Mouse (Mus musculus): Measurements from ENCODE around the gene Actl7b. TPM values are rescaled to one million over a fixed set of nuclear protein-coding genes. Genes with fewer than 3 reads are reported as not detected.
A peak's percentile ranks its signal among the peaks of the same experiment; 100 is the strongest.

The Actl7b gene
- not detected in 2 replicates for total RNA-seq (2014; fragmentation: Nextera tagmentation)
- not detected in 2 replicates for total RNA-seq (2017)

DNA sequence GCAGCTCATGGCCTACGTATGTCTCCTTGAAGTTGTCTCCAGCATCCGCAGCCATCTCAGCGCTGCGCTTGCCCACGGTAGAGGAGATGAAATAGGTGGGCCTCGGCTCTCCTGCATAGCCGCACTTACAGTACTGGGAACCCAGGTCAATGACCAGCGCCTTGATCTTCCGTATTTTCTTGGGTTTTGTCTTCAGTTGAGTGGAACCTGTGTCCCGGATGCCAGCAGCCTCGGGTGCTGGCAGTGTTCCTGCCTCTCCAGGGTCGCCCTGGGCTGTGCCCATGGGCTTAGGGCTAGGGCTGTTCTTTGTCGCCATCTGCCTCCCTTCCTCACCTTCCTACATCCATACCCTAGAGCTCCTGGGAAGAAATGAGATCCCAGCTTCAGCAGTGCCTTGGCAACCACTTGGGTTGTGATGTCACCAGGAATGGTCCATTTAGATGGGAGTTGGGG is at the start of gene Actl7b:
Gene Actl7b (minus strand): TSS at position 403 of the 453 bp plus-strand sequence.
- ATAC-seq (replicated peaks; ENCODE audit: poor library complexity, severe bottlenecking), result no peak

DNA sequence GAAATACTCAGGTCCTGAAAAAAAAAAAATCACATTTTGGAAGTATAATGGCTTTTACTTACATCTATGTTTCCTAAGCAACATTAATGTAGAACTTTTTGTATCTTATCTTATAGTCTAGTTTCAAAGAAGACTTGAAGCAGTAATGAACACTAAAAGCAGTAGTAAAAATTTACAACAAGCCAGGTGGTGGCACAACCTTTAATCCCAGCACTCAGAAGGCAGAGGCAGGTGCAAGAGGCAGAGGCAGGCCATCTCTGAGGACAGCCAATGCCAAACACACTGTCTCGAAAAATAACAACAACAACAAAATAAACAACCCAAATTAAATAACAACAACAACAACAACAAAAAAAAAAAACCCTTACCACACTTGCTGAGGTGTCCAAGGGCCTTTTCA is 29.8 kb upstream of the Actl7b start:
- no peak for ATAC-seq (replicated peaks; ENCODE audit: poor library complexity, severe bottlenecking)

DNA sequence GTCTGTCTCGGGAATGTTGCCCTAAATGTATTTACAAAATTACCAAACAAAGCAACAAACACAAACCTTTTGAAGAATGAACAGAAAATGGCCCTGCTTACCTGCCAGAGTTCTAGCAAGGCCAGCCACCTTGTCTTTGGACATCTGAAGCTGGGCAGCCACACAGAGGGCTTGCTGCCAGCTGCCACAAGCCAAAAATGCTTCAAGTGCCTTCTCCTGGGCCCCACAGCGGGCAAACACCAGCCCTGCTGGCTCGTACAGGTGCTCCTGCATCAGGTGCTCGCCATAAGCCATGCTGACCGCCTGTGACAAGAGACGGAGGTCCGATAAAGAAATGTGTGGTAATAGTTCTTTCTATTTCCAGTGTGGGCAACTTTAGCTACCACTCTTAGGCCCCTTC is 27.7 kb upstream of the Actl7b start:
- ATAC-seq (replicated peaks; ENCODE audit: poor library complexity, severe bottlenecking), result no peak

DNA sequence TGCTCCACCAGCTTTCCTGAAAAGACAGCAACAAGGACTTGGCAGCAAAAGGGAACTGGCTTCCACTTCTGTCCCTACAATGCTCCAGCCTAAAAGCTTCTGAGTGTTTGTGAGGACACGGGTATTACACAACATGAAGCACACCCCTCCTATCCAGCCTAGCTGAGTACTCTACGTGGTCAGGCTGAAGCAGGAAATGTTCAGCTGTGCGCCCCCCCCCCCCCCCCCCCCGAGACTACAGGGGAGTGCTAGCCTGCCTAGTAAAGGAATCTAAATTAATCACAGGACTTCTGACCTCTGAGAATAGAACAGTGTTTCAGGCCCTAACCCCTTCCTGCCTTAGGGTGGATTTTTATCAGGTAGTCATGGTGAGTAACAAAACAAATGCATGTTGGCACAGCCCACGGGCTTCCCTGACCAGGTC is 26.6 kb upstream of the Actl7b start:
- ATAC-seq (replicated peaks; ENCODE audit: poor library complexity, severe bottlenecking), result peak; percentile 56

DNA sequence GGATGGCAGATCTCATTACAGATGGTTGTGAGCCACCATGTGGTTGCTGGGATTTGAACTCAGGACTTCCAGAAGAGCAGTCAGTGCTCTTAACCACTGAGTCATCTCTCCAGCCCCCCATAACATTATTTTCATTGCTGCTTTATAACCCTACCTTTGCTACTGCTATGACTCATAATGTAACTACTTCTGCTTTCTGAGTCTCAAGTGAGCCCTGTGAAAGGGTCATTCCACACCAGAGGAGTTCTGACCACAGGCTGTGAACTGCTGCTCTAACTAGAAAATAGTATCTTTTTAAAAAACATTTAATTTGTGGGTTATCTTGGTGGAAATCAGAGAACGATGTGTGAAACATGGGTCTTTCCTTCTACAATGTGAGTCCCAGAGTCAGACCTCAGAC is 16.4 kb upstream of the Actl7b start:
- peak; percentile 77 for ATAC-seq (replicated peaks; ENCODE audit: poor library complexity, severe bottlenecking)

DNA sequence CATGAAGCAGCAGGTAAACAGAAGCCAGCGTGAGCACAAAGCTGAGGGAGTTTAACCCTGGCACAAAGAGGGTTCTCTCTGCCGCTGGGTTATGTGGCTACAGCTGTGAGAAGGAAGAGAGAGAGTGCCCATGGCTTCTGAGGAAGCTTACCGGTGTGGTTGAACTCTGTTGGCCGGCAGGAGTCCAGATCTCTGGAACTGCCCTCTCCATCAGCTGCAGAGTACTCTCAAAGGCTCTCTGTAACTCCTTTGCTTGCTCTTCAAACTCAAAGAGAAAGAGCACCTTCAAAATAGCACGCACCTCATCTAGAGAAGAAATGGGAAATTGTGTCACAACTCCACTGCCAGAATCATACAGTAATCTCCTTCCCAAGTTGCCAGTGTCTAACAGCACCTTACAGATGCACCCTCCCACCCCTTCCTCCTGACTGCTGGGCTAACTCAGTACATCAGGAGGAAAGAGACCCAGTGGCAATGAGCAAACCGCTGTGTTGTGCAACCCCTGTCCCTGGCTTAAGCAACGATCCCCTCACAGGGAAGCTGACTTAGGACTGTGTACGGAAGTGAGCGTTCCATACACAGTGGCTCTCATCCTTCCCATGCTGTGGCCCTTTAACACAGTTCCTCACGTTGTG is 15.8 kb upstream of the Actl7b start:
- ATAC-seq (replicated peaks; ENCODE audit: poor library complexity, severe bottlenecking), result peak; percentile 94

DNA sequence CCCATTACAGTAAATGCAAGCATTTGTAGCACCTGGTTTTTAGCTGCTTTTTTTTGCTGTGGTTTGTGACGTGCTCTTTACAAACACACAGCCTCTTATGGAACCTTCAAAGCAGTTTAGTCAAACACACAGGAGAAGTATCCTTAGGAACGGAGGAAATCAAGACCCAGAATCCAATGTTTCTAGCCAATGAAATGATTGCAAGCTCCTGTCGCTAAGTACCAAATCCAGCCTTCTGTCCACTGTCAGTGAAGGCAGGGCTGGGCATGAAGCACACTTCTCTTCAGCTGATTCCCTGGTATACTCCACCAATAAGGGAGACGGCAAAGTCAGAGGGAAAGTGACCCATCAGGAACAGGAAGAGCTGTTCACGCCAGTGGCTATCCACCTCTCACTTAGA is 14.8 kb upstream of the Actl7b start:
- no peak for ATAC-seq (replicated peaks; ENCODE audit: poor library complexity, severe bottlenecking)

DNA sequence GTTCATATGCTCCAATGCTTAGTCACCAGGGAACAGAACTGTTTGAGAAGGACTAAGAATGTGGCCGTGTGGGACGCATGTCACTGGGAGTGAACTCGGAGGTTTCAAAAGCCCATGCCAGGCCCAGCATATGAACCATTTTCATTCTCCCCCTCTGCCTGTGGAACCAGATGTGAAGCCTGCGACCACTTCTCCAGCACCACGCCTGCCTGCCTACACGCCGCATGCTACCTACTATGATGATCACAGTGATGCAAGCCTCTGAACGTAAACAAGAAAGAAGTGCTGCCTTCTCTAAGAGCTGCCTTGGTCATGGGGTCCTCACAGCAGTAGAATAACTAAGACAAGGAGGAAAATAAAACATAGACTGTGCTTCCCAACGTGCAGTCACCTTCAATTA is 6.2 kb upstream of the Actl7b start:
- ATAC-seq (replicated peaks; ENCODE audit: poor library complexity, severe bottlenecking), result no peak

DNA sequence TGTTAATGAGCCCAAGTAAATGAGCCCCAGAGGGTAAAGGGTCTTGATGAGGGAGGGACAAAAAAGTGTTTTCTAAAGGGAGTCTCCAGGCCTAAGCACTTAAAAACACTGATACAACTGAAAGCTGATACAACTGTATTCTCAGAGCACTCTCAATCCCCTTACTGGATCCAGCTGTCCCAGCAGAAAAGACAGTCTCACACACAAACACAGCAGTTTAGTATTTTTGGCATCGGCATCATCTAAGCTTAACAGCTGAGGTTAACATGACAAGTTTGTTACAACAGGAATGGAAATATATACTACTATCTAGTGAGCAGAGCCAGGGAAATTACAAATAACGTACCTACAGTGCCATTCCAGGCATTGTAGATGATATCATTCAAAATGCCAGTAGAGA is 5.1 kb upstream of the Actl7b start:
- ATAC-seq (replicated peaks; ENCODE audit: poor library complexity, severe bottlenecking), result no peak

DNA sequence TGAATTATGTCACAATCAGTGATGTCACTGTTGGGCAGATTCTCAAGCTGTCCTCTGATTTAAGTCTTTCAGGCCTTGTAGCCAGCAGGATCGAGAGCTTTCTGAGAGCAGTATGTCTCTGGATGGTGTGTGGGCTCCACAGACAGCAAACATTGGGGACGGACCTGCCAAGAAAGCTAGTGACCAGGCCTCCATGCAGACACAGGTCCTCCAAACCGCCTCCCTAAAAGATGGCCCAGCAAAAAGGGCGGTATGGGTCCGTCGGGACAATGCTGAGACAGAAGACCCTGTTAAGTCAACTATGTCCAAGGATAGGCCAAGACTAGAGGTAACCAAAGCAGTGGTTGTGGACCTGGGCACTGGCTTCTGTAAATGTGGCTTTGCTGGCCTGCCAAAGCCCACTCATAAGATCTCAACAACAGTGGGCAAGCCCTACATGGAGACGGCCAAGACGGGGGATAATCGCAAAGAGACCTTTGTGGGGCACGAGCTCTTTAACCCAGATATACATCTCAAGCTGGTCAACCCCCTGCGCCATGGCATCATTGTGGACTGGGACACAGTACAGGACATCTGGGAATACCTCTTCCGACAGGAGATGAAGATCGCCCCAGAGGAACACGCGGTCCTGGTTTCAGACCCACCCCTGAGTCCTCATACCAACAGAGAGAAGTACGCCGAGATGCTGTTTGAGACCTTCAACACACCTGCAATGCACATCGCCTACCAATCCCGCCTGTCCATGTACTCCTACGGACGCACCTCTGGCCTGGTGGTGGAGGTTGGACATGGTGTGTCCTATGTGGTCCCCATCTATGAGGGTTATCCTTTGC is 2.3 kb upstream of the Actl7b start, which contains the start of gene Actl7a:
Gene Actl7a (plus strand): TSS at position 51 of the 833 bp plus-strand sequence.
- ATAC-seq (replicated peaks; ENCODE audit: poor library complexity, severe bottlenecking), result no peak

DNA sequence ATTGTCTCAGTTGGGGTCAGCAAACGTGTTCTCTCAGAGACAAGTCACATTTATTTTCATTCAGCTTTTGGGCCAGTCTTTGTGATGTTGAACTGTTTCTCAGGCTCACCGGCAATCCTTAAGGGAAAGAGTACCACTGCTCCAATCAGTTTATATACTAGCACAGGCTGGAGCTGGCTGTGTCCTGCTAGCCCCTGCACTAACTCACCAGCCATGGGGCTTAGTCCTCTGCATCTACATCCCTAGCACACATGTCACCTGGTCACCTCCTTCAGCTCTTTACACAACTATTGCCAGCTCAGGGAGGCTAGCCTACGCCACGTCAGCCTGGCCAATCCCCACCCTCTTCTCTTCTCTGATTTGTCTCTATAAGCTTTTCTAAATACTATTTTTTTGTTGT is 1.5 kb upstream of the Actl7b start:
- ATAC-seq (replicated peaks; ENCODE audit: poor library complexity, severe bottlenecking), result no peak

DNA sequence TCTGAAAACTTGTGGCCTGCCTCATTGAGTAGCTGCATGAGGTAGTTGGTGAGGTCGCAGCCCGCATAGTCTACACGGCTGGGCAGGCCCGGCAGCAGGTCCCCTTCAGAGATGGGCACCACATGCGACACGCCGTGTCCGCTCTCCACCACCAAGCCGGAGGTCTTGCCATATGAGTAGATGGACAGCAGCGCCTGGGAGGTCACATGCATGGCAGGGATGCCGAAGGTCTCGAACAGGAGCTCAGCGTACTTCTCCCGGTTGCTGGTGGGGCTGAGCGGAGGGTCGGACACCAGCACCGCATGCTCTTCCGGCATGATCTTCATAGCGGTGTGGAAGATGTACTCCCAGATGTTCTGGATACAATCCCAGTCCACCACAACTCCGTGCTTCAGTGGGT is 632 bp downstream of the Actl7b start:
- no peak for ATAC-seq (replicated peaks; ENCODE audit: poor library complexity, severe bottlenecking)

DNA sequence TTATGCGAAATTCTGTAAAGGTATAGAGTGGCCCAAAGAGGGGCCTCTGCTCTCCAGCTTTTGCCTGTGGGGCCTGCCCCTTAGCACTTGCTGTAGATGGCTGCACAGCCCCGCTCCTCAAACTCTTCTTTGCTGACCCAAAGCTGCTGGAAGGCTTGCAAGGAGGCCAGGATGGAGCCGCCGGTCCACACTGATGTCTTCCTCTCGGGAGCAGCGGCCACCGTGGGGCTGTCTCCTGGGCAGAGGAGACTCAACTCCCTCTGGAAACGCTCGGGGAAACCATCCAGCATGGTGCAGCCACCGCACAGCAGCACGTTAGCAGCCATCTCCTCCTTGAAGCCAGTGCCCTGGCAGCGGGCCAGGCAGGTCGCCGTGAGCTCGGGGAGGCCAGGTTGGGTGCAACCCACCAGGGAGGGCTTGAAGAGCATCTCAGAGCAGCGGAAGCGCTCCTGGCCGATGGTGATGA is 1.2 kb downstream of the Actl7b start, which contains the start of gene Gm26657:
Gene Gm26657 (plus strand): TSS at position 51 of the 466 bp plus-strand sequence.
- ATAC-seq (replicated peaks; ENCODE audit: poor library complexity, severe bottlenecking), result no peak

DNA sequence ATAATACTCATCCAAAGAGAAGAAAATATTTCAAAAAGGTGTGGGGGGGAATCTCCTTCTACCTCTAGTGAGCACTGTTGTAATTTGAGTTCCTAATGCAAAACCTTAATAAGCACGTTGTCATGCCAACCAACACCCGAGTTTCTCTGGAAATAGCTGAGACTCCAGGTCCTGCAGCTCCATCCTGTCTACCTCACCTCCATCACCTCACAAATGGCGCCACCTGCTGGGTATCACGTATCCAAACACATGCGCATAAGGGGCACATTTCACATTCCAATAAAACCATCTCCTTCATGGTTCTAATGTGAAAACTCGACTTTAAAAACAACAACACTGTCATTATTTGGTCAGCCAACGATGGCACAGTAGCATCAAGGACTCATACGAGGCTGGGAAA is 15.4 kb downstream of the Actl7b start:
- ATAC-seq (replicated peaks; ENCODE audit: poor library complexity, severe bottlenecking), result no peak

DNA sequence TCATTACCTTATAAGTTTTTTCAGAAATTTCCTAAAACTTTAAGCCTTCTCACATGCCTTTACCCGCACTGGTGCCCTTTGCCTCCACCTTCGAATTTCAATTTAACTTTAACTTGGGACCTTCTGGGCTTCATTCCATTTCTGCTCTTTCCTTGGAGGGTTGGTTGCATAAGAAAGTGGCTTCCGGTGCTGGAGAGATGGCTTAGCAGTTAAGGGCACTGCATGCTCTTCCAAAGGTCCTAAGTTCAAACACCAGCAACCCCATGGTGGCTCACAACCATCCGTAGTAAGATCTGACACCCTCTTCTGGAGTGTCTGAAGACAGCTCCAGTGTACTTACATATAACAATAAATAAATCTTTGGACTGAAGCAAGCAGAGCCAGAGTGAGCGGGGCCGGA is 18.0 kb downstream of the Actl7b start:
- ATAC-seq (replicated peaks; ENCODE audit: poor library complexity, severe bottlenecking), result no peak

DNA sequence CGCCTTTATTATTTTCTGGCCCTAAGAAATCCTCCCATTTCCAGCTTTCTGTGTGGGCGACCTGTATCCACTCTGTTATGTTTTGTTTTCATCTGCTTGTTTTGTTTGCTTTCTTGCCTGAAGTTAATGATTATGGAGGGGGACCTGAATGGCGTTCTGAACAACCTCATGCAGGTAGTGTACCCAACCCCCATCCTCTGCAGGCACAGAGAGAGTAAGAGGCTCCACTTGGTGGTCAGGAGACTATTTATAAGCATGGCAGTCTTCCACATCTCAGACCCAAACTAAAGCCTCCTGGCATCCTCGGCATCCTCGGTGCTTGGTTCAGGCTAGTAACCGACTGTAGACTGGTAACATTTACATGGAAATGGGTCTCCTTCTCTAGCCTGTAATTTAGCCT is 18.9 kb downstream of the Actl7b start:
- ATAC-seq (replicated peaks; ENCODE audit: poor library complexity, severe bottlenecking), result no peak

DNA sequence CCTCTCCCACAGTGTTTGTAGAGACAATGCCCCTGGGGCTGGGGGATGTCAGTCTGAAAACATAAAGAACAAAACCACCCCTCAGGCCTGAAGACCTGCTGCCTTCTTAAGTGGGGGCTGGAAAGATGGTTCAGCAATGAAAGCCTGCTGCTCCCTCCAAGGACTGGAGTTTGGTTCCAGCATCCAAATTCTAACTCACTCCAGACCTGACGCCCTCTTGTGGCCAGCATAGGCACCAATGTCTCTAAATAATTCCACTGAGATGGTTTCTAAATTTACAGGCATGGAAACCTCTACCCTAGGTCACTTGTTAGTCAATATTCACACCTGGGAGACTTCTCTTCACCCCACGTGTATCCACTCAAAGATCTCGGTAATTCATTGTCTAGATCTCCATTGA is 19.8 kb downstream of the Actl7b start:
- ATAC-seq (replicated peaks; ENCODE audit: poor library complexity, severe bottlenecking), result peak; percentile 46; the same call in 1 of the 2 replicates

DNA sequence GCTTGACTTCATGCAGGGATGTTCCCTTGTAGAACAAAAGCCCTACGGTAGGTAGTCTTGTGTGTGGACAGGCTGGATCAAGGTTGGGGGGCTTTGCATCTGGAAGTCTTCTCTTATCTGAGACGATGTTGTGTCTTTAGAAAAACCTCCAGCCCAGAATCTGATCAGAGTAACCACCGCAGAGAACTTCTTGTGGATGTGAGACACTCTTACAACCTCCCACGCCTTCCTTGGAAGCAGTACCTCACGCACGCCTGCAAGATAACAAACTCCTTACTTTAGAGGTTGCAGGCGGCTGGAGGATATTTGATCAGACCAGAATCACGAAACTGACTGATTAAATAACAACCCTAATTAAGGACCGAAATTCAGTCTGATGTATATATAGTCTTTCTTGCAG is 20.8 kb downstream of the Actl7b start:
- ATAC-seq (replicated peaks; ENCODE audit: poor library complexity, severe bottlenecking), result no peak

DNA sequence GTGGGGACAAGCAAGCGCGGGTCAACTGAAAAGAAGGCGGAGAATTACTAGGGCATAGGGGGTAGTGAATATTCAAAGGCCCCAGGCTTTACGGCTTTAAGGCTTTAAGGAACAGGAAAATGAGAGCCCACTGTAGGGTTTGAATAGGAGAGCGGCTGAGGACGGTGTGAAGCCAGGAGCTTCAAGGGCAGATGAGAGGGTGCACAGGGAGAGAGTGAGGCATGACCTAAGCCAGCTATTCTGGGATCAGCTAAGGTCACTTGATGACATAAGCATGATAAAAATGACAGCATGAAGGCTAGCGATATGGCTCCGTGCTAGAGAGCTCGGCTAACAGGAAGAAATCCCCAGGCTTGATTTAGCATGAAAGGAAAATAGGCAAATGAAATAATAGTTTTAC is 21.8 kb downstream of the Actl7b start:
- ATAC-seq (replicated peaks; ENCODE audit: poor library complexity, severe bottlenecking), result no peak

DNA sequence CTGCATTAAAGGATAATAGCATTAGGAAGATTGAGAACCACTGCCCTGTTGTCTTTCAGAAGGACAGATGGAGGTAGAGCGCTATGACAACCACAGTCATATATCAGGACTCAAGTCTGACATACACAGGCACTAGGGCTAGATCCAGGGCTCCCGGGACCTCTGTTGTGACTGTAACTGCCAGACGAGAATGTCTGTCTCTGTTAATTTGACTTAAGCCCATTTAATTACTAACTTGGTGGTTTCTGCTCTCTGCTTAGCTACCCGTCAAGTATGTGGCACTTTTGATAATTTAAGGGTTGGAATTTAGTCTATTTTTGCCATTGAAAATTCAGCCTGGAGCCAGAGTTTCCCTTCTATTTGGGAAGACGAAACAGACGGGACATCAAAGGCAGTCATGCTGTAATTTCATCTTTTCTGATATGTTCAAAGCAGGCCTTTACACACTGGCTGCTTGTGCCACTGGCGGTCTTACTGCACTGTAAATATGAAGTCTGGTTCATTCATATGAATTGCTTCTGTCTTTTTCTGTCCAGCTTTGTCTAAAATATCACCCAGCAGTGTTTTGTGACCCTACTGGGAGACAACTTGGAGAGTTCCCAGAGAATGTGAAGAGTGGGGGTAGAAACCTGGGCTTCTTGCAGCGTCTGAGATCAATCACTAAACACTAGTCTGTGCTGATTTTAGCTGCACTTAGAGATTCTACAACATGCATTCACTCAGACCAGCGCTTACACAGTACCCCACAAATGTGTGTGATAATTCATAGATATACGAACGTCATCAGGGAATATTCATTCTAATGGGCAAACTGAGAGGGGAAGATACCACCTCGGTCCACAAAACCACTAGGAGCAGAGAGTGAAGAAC is 22.4 kb downstream of the Actl7b start:
- ATAC-seq (replicated peaks; ENCODE audit: poor library complexity, severe bottlenecking), result no peak
